Mouse (Mus musculus): ENCODE results near the gene Hprt. TPM values are rescaled to one million over a fixed set of nuclear protein-coding genes. Genes with fewer than 3 reads are reported as not detected.
"Not testable (repeated sequence)": the region's sequence is repeated elsewhere in the genome, so short reads cannot be mapped to it uniquely, and the experiment has no call there.

Gene Hprt
- polyA plus RNA-seq, 1 experiment = 6.2 TPM

DNA sequence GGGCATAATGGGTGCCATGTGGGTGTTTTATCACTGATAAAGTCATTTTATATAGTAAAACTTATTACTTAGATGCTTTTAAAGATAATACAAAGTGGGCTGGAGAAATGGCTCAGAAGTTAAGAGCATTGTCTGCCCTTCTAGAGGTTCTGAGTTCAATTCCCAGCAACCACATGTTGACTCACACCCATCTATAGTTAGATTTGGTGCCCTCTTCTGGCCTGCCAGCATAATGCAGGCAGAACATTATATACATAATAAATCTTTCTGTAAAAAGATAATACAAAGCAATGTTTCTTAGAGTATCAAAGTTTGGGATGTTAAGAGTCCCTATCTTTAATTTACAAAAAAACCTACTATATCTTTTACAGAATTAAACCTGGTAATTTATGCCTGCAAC lies 27.6 kb downstream of the Hprt start:
- Histone ChIP-seq H3K36me3 (ENCODE audit: control insufficient read depth, insufficient read depth, low read length) (no peaks in the 10 kb centered on the region), H3K4me1 (ENCODE audit: control insufficient read depth, insufficient read depth, low read length) (no peaks in the 10 kb centered on the region), H3K27ac (ENCODE audit: control insufficient read depth, insufficient read depth, low read depth, low read length) (no peak overlapping the region), H3K4me3 (ENCODE audit: control insufficient read depth, low read depth, low read length) (no peak overlapping the region), H3K27me3 (ENCODE audit: control insufficient read depth, insufficient read depth, low read length) (no peaks in the 10 kb centered on the region)
- TF ChIP-seq POLR2A (IDR thresholded peaks at IDR 0.05; ENCODE audit: control insufficient read depth, low read depth, low read length) (no peak), CTCF (IDR thresholded peaks at IDR 0.05; ENCODE audit: control insufficient read depth, insufficient read depth, insufficient replicate concordance, low read depth, low read length) (no peak)

DNA sequence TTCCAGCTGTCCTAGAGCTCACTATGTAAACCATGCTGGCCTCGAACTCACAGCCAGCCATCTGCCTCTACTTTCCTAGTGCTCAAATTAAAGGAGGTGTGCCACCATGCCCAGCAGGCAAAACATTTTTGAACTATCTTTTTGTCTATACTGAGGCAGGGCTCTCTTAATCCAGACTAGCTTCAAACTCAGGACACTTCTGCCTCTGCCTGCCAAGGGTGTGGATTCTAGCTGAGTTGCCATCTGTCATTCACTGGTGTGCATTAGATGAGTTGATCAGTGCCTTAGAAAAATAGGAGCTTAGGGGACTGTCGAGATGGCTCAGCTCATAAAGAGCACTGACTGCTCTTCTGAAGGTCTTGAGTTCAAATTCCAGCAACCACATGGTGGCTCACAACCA lies 35.1 kb downstream of the Hprt start:
- no peaks in the 10 kb centered on the region for H3K36me3 ChIP-seq (ENCODE audit: control insufficient read depth, insufficient read depth, low read length)
- H3K27ac ChIP-seq (ENCODE audit: control insufficient read depth, insufficient read depth, low read depth, low read length) = no peak overlapping the region
- H3K27me3 ChIP-seq (ENCODE audit: control insufficient read depth, insufficient read depth, low read length) = no peaks in the 10 kb centered on the region
- H3K4me3 ChIP-seq (ENCODE audit: control insufficient read depth, low read depth, low read length) = no peak overlapping the region
- H3K4me1 ChIP-seq (ENCODE audit: control insufficient read depth, insufficient read depth, low read length) = no peaks in the 10 kb centered on the region
- no peak for TF ChIP-seq CTCF (IDR thresholded peaks at IDR 0.05; ENCODE audit: control insufficient read depth, insufficient read depth, insufficient replicate concordance, low read depth, low read length)
- no peak for TF ChIP-seq POLR2A (IDR thresholded peaks at IDR 0.05; ENCODE audit: control insufficient read depth, low read depth, low read length)

DNA sequence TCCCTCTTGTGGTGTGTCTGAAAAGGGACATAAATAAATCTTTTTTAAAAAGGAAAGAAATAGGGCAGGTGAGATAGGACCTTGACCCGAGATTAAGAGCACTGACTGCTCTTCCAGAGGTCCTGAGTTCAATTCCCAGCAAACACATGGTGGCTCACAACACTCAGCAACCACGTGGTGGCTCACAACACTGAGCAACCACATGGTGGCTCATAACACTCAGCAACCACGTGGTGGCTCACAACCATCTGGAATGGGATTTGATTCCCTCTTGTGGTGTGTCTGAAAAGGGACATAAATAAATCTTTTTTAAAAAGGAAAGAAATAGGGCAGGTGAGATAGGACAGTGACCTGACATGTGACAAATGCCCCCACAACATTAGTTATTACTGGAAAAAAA lies 36.3 kb downstream of the Hprt start:
- not testable (repeated sequence) for H3K4me1 ChIP-seq (ENCODE audit: control insufficient read depth, insufficient read depth, low read length); H3K36me3 ChIP-seq (ENCODE audit: control insufficient read depth, insufficient read depth, low read length); H3K4me3 ChIP-seq (ENCODE audit: control insufficient read depth, low read depth, low read length); H3K27me3 ChIP-seq (ENCODE audit: control insufficient read depth, insufficient read depth, low read length); H3K27ac ChIP-seq (ENCODE audit: control insufficient read depth, insufficient read depth, low read depth, low read length)

DNA sequence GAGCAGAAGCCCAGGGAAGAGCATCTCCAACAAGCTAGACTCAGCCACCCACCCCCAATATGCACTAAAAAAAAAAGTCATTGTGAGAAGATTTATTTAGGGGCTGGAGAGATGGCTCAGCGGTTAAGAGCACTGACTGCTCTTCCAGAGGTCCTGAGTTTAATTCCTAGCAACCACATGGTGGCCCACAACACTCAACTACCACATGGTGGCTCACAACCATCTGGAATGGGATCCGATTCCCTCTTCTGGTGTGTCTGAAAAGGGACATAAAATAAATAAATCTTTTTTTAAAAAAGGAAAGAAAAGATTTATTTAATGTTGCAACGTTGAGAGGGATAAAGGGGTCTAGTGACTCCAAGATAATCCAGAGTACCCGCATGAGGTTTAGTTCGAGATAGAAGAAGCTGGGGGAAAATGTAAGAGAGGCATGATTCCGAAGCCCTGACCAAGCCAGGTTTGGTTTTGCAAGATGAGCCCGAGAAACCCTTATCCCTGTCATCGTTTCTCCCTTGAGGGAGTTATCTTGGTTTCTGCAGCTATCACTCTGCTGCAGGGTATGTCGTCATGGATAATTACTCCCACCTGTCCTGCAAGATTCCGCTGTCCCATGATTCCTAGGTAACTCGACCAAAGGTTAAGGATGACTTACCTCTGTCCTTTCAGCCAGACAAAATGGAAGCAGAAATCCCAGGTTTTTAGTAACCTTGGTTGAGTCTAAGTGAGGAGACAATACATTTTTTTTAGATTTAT lies 37.7 kb downstream of the Hprt start:
- Histone ChIP-seq H3K27ac (ENCODE audit: control insufficient read depth, insufficient read depth, low read depth, low read length) (no peak overlapping the region), H3K4me1 (ENCODE audit: control insufficient read depth, insufficient read depth, low read length) (no peaks in the 10 kb centered on the region), H3K4me3 (ENCODE audit: control insufficient read depth, low read depth, low read length) (no peak overlapping the region), H3K36me3 (ENCODE audit: control insufficient read depth, insufficient read depth, low read length) (no peaks in the 10 kb centered on the region), H3K27me3 (ENCODE audit: control insufficient read depth, insufficient read depth, low read length) (no peaks in the 10 kb centered on the region)
- TF ChIP-seq POLR2A (IDR thresholded peaks at IDR 0.05; ENCODE audit: control insufficient read depth, low read depth, low read length) (no peak), CTCF (IDR thresholded peaks at IDR 0.05; ENCODE audit: control insufficient read depth, insufficient read depth, insufficient replicate concordance, low read depth, low read length) (no peak)

DNA sequence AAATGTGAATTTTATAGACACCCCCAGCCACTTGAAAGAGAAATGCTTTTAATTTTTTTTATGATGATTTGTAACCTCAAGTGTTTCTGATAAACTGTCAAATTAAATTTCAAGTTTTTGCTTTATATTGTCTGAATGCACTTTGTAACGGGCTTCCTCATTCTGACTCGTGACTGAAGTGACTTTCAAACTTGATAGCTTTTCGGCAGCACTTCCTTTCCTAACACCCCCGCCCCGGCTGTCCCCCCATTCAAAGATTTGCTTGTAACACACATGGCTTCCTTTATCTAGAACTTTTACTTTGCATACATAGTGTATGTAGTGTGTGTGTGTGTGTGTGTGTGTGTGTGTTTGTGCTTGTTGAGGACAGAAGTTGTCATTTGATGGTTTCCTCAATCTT lies 41.6 kb downstream of the Hprt start:
- Histone ChIP-seq H3K27me3 (ENCODE audit: control insufficient read depth, insufficient read depth, low read length) (no peaks in the 10 kb centered on the region), H3K27ac (ENCODE audit: control insufficient read depth, insufficient read depth, low read depth, low read length) (no peak overlapping the region), H3K36me3 (ENCODE audit: control insufficient read depth, insufficient read depth, low read length) (no peaks in the 10 kb centered on the region), H3K4me3 (ENCODE audit: control insufficient read depth, low read depth, low read length) (no peak overlapping the region), H3K4me1 (ENCODE audit: control insufficient read depth, insufficient read depth, low read length) (no peaks in the 10 kb centered on the region)
- TF ChIP-seq POLR2A (IDR thresholded peaks at IDR 0.05; ENCODE audit: control insufficient read depth, low read depth, low read length) (no peak), CTCF (IDR thresholded peaks at IDR 0.05; ENCODE audit: control insufficient read depth, insufficient read depth, insufficient replicate concordance, low read depth, low read length) (no peak)

DNA sequence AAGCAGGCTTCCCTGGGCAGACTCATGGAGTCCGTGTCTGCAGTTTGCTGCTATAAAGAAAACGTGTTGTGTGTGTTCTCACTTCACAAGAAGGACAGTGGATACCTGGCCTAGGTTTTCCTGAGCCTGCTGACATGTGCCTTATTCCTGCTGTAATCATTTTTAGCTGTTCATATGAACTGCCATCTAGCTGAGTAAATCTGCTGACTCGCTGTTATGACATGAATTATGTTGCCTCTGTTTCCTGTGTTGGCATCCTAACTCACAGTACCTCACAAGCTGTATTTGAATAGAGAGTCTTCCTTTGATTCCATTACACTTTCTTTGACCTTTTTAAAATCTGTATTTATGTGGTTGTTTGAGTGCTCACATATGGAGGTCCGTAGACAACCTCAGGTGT lies 50.3 kb downstream of the Hprt start:
- Histone ChIP-seq H3K4me1 (ENCODE audit: control insufficient read depth, insufficient read depth, low read length) (no peaks in the 10 kb centered on the region), H3K27ac (ENCODE audit: control insufficient read depth, insufficient read depth, low read depth, low read length) (no peak overlapping the region)
- TF ChIP-seq POLR2A (IDR thresholded peaks at IDR 0.05; ENCODE audit: control insufficient read depth, low read depth, low read length) = no peak
- TF ChIP-seq CTCF (IDR thresholded peaks at IDR 0.05; ENCODE audit: control insufficient read depth, insufficient read depth, insufficient replicate concordance, low read depth, low read length) = no peak

DNA sequence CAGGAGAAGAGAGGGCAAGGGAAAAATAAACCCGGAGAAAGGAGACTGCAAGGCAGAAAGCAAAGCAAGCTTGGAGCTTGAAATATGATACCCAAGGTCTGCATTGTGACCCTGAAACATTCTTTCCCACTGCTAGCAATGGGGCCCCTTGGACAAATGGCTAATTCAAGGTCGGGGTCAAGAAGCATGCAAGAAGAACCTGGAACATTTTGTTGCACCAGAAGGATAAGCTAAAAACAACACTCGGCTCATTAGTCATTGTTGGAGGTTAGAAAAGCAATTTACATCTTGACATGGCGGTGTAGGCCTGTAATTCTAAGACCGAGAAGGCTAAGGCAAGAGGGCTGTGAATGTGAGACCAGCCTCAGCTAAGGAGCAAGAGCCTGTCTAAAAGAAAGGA lies 51.7 kb downstream of the Hprt start:
- Histone ChIP-seq H3K4me1 (ENCODE audit: control insufficient read depth, insufficient read depth, low read length) (no peaks in the 10 kb centered on the region), H3K4me3 (ENCODE audit: control insufficient read depth, low read depth, low read length) (no peak overlapping the region), H3K27me3 (ENCODE audit: control insufficient read depth, insufficient read depth, low read length) (no peaks in the 10 kb centered on the region), H3K36me3 (ENCODE audit: control insufficient read depth, insufficient read depth, low read length) (no peaks in the 10 kb centered on the region), H3K27ac (ENCODE audit: control insufficient read depth, insufficient read depth, low read depth, low read length) (no peak overlapping the region)
- TF ChIP-seq POLR2A (IDR thresholded peaks at IDR 0.05; ENCODE audit: control insufficient read depth, low read depth, low read length) (no peak), CTCF (IDR thresholded peaks at IDR 0.05; ENCODE audit: control insufficient read depth, insufficient read depth, insufficient replicate concordance, low read depth, low read length) (no peak)

More for the DNA sequence above, 50.3 kb downstream of the Hprt start:
- no peaks in the 10 kb centered on the region for H3K36me3 ChIP-seq (ENCODE audit: control insufficient read depth, insufficient read depth, low read length)
- H3K4me3 ChIP-seq (ENCODE audit: control insufficient read depth, low read depth, low read length) = no peak overlapping the region
- H3K27me3 ChIP-seq (ENCODE audit: control insufficient read depth, insufficient read depth, low read length) = no peaks in the 10 kb centered on the region

DNA sequence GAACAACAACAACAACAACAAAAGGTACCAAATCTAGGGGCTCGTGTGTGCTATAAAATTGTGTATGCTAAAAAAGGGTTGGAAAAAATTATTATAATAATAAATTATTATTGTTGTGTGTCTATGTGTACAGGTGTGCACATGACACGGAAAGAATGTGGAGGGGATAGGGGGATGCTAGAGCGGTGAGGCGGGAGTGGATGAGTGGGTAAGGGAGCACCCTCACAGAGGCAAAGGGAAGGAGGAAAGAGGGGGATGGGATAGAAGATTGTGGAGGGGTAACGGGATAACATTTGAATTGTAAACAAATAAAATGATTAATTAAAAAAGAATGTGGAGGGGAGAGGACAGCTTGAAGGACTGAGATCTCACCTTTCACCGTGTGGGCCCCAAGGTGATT lies 52.2 kb downstream of the Hprt start:
- H3K27ac ChIP-seq (ENCODE audit: control insufficient read depth, insufficient read depth, low read depth, low read length) = no peak overlapping the region

More for the DNA sequence above, 52.2 kb downstream of the Hprt start:
- H3K27me3 ChIP-seq (ENCODE audit: control insufficient read depth, insufficient read depth, low read length) = no peaks in the 10 kb centered on the region
- H3K36me3 ChIP-seq (ENCODE audit: control insufficient read depth, insufficient read depth, low read length) = no peaks in the 10 kb centered on the region
- TF ChIP-seq CTCF (IDR thresholded peaks at IDR 0.05; ENCODE audit: control insufficient read depth, insufficient read depth, insufficient replicate concordance, low read depth, low read length) (no peak), POLR2A (IDR thresholded peaks at IDR 0.05; ENCODE audit: control insufficient read depth, low read depth, low read length) (no peak)
- H3K4me1 ChIP-seq (ENCODE audit: control insufficient read depth, insufficient read depth, low read length) = no peaks in the 10 kb centered on the region
- H3K4me3 ChIP-seq (ENCODE audit: control insufficient read depth, low read depth, low read length) = no peak overlapping the region

Measured in testis, adult 2 months (tissue).